In the genomic region with DNA sequence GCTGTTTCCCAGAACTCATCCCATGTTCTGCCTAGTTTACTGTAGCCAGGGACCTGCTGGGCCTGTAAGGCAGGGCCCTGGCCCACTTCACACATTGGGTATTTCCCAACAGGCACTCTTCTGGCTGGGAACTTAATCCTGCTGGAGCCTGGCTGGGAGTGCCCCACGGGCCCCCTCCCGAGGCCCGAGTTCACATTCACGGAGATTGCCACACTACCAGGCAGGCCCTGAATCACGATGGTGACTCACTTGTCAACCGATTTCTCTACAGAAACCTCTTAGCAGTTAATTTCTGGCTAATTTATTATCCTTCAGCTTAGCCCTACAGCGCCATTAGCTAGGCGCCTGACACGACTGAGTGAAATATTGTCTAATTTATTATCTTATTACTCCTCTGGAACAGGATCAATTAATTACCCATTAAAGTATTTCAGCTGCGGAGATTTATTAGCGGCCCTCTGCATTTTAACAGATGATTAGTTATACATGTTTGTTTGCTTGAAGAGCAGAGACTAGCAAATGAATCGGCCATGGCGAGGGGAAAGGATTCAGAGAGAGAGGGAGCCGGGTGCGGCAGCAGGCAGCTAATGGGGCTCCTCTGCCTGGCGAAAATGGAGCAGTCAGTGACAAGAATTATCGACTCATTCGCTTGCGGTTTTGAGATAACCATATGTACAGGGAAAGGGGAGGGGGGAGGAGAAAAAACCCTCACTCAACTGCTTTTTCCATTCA, we compare ENCODE assay signal across 8 mouse cellular contexts.
A peak's percentile ranks its signal among the peaks of the same experiment; 100 is the strongest.
DNase-seq lines count a peak whose midpoint lies in the region; ATAC-seq lines count a peak whose summit lies in the region.

No protein-coding gene starts in this region.

- DNase-seq in gastrocnemius, adult 18-20 months (ENCODE audit: low spot score): peak; percentile 60
- no peak for DNase-seq in gastrocnemius, postnatal 4 days (ENCODE audit: low spot score in 2 of 2)
- peak; percentile 54 to 91 for DNase-seq in adrenal gland, adult (ENCODE audit: inconsistent age in 2 of 2, low spot score in 1 of 2)
- DNase-seq in gastrocnemius, postnatal 10 days: peak; percentile 28
- DNase-seq in right cerebral cortex, postnatal 36 days (ENCODE audit: low spot score in 2 of 2): no peak
- no peak for DNase-seq in heart, embryonic 10.5 days (ENCODE audit: low spot score)

- 17% methylated on average over 19 of the region's 19 CpGs for WGBS in limb, embryonic 13.5 days
- 44% methylated on average over 19 of the region's 19 CpGs for WGBS in midbrain, embryonic 16.5 days
- 60% methylated on average over 19 of the region's 19 CpGs for WGBS in heart, embryonic 10.5 days

- H3K4me1 ChIP-seq in limb, embryonic 13.5 days: peaks cover 19% of the 10 kb centered on the region
- H3K4me1 ChIP-seq in midbrain, embryonic 16.5 days (ENCODE audit: control insufficient read depth, insufficient read depth, low read length): peaks cover 13% of the 10 kb centered on the region
- peaks cover 8% of the 10 kb centered on the region for H3K4me1 ChIP-seq in heart, embryonic 10.5 days

- no peak overlapping the region for H3K4me3 ChIP-seq in limb, embryonic 13.5 days
- no peak overlapping the region for H3K4me3 ChIP-seq in midbrain, embryonic 16.5 days (ENCODE audit: low read depth, low read length)
- no peak overlapping the region for H3K4me3 ChIP-seq in heart, embryonic 10.5 days

- peaks cover 24% of the 10 kb centered on the region for H3K27me3 ChIP-seq in limb, embryonic 13.5 days
- no peaks in the 10 kb centered on the region for H3K27me3 ChIP-seq in midbrain, embryonic 16.5 days (ENCODE audit: control insufficient read depth, insufficient read depth, low read depth, low read length)
- H3K27me3 ChIP-seq in heart, embryonic 10.5 days (ENCODE audit: insufficient read depth, poor library complexity, severe bottlenecking): peaks cover 8% of the 10 kb centered on the region; the same call in 1 of the 2 replicates

- ATAC-seq in limb, embryonic 13.5 days (ENCODE audit: low FRiP score, low read depth): peak; percentile 40; the same call in 1 of the 2 replicates
- peak; percentile 75 for ATAC-seq in midbrain, embryonic 16.5 days

- peak overlapping the region; percentile 21 for H3K4me2 ChIP-seq in limb, embryonic 13.5 days (replicated peaks)
- H3K4me2 ChIP-seq in midbrain, embryonic 16.5 days (ENCODE audit: low read length): no peak overlapping the region

- no peak overlapping the region for H3K9ac ChIP-seq in limb, embryonic 13.5 days
- no peak overlapping the region for H3K9ac ChIP-seq in midbrain, embryonic 16.5 days (ENCODE audit: low read depth, low read length)

- H3K9me3 ChIP-seq in limb, embryonic 13.5 days: no peaks in the 10 kb centered on the region
- H3K9me3 ChIP-seq in midbrain, embryonic 16.5 days (replicated peaks; ENCODE audit: control insufficient read depth, low read length, poor library complexity, severe bottlenecking): no peaks in the 10 kb centered on the region
- no peaks in the 10 kb centered on the region for H3K9me3 ChIP-seq in heart, embryonic 10.5 days

- no peaks in the 10 kb centered on the region for H3K36me3 ChIP-seq in limb, embryonic 13.5 days
- no peaks in the 10 kb centered on the region for H3K36me3 ChIP-seq in midbrain, embryonic 16.5 days (ENCODE audit: control insufficient read depth, insufficient read depth, low read length)
- H3K36me3 ChIP-seq in heart, embryonic 10.5 days: no peaks in the 10 kb centered on the region

- no peak overlapping the region for H3K27ac ChIP-seq in limb, embryonic 13.5 days
- peak overlapping the region; percentile 25; the same call in 1 of the 2 replicates for H3K27ac ChIP-seq in midbrain, embryonic 16.5 days (ENCODE audit: low read length)
- no peak overlapping the region; the same call in 1 of the 2 replicates for H3K27ac ChIP-seq in heart, embryonic 10.5 days

Comparison
In these comparisons a context has a peak if more than half of its experiments do, and no peak if none do; other contexts are left out.
1. DNase-seq: peak in gastrocnemius, adult 18-20 months (single experiment), adrenal gland, adult (2 of 2) and gastrocnemius, postnatal 10 days (single experiment); none in gastrocnemius, postnatal 4 days (0 of 2), right cerebral cortex, postnatal 36 days (0 of 2) and heart, embryonic 10.5 days (single experiment).